Mouse (Mus musculus) erythroblast, embryonic 14.5 days (primary cell): ENCODE data around the gene Wdfy4.

Experiments used
- GATA1 ChIP-seq: IDR thresholded peaks from 2 replicates; pipeline ENCODE4 v1.6.1; 2012; ENCODE audit warnings: low read length, inconsistent platforms, mixed read lengths
- TAL1 ChIP-seq: IDR thresholded peaks from 3 replicates; pipeline ENCODE4 v1.6.1; 2012; ENCODE audit warnings: low read length, inconsistent platforms, mixed read lengths

DNA sequence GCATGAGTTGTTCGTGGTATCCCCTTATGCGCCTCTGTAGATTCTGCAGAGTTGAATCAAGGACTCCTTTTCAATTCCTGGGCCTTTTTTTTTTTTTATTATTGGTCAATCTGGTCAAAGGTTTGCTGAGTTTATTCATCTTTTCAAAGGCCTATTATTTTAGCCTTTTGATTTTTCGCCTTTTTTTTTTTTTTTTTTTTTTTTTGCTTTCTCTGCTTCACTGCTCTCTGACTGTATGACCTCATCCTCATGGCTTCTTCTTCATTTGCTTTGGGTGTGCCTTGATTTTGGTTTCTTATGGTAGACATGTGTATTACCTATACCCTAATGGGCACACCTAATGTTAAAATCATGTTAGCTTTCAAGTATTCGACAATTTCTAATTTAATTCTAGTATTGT is 39.9 kb upstream of the Wdfy4 start:
- TF ChIP-seq GATA1, result no peak
- TF ChIP-seq TAL1, result no peak
